Mouse (Mus musculus): Measurements from ENCODE around the gene Atp9a.

- TF ChIP-seq CTCF (IDR thresholded peaks at IDR 0.05; ENCODE audit: extremely low read depth, insufficient read depth, insufficient read length, insufficient replicate concordance) (no peak), POLR2A (IDR thresholded peaks at IDR 0.05; ENCODE audit: low read depth, low read length) (no peak)
Observed at GRCm38 (mm10) chr2:168682721-168683120, 59.5 kb downstream of the Atp9a start.
